Mouse (Mus musculus): ENCODE measurements at regions not wholly inside any gene's neighbourhood (a gene's known extent, or its start where the extent isn't known, plus 50 kb on each side); places are given as distances from the start of the nearest gene placed in this dataset.

GRCm38 (mm10) chr4:25464792-25465590 is 183.4 kb upstream of the Ufl1 start:
- TF ChIP-seq EP300 (IDR thresholded peaks at IDR 0.05; ENCODE audit: low read depth) (no peak), CTCF (IDR thresholded peaks at IDR 0.05; ENCODE audit: low read depth) (no peak)

All from heart, postnatal 0 days (tissue).